Mouse (Mus musculus) embryonic facial prominence, embryonic 11.5 days (tissue): Measurements from ENCODE around the gene Gm20388. TPM values are rescaled to one million over a fixed set of nuclear protein-coding genes. Genes with fewer than 3 reads are reported as not detected.

Experiments
- ATAC-seq: fragments of 200-750 bp; cut with Nextera tagmentation; replicated peaks from 2 replicates; pipeline ENCODE4 v1.8.0; 2017; ENCODE audit warnings: low read depth; ENCODE audit not compliant: insufficient number of reproducible peaks, low FRiP score, low TSS enrichment
- DNase-seq: peaks from one replicate; pipeline ENCODE4 v3.0.0-alpha.2; 2015; ENCODE audit warnings: low spot score
- H3K27ac ChIP-seq: fragments of 300-500 bp; sonication (generic); replicated peaks from 2 replicates; pipeline ENCODE4 v1.5.1; 2014; ENCODE audit warnings: mild to moderate bottlenecking, low read depth, low read length, control low read depth
- H3K27me3 ChIP-seq: fragments of 300-500 bp; sonication (generic); 2 replicates; pipeline ENCODE4 v1.6.1; 2014; ENCODE audit warnings: mild to moderate bottlenecking, low read length, moderate library complexity, mixed read lengths; ENCODE audit not compliant: control insufficient read depth, insufficient read depth
- H3K36me3 ChIP-seq: fragments of 300-500 bp; sonication (generic); replicated peaks from 2 replicates; pipeline ENCODE4 v1.6.1; 2014; ENCODE audit warnings: low read depth, mild to moderate bottlenecking, low read length, moderate library complexity, mixed read lengths; ENCODE audit not compliant: control insufficient read depth, insufficient read depth
- H3K4me1 ChIP-seq: fragments of 300-500 bp; sonication (generic); 2 replicates; pipeline ENCODE4 v1.6.1; 2014; ENCODE audit warnings: low read length, mixed read lengths; ENCODE audit not compliant: control insufficient read depth, insufficient read depth
- H3K4me2 ChIP-seq: fragments of 300-500 bp; sonication (generic); 2 replicates; pipeline ENCODE4 v1.6.1; 2014; ENCODE audit warnings: low read depth, mild to moderate bottlenecking, control low read depth, low read length, moderate library complexity
- H3K4me3 ChIP-seq: fragments of 300-500 bp; sonication (generic); 2 replicates; pipeline ENCODE4 v1.5.1; 2014; ENCODE audit warnings: low read depth, low read length, control low read depth
- H3K9ac ChIP-seq: fragments of 300-500 bp; sonication (generic); replicated peaks from 2 replicates; pipeline ENCODE4 v1.6.1; 2014; ENCODE audit warnings: mild to moderate bottlenecking, control low read depth, low read length
- H3K9me3 ChIP-seq: fragments of 300-500 bp; sonication (generic); replicated peaks from 2 replicates; pipeline ENCODE4 v1.6.1; 2016; ENCODE audit warnings: mild to moderate bottlenecking, low read length, inconsistent platforms, mixed read lengths; ENCODE audit not compliant: control insufficient read depth
- WGBS: fragments of 180-500 bp; shearing (Covaris S2); extraction: QIAGEN DNeasy Blood & Tissue Kit; methylation state at CpG from one replicate; pipeline ENCODE4 v1.1.7; 2014; 5-methylcytosine and 5-hydroxymethylcytosine counted together
- polyA plus RNA-seq: library from polyadenylated mRNA; unstranded; fragments of >200 nt; fragmentation: Nextera tagmentation; extraction: Ambion mirVana; gene quantifications from 2 replicates; pipeline ENCODE4 v1.2.1, GENCODE M21; 2014

The Gm20388 gene
- polyA plus RNA-seq, 1 experiment from 2014 or later, result 3.1 TPM

GRCm38 (mm10) chr8:124077377-124077776 is 4166.7 kb downstream of the Gm20388 start:
- Histone ChIP-seq H3K9ac (no peak overlapping the region), H3K27me3 (no peaks in the 10 kb centered on the region), H3K9me3 (no peaks in the 10 kb centered on the region), H3K4me1 (no peaks in the 10 kb centered on the region), H3K36me3 (no peaks in the 10 kb centered on the region), H3K4me3 (no peak overlapping the region), H3K27ac (no peak overlapping the region), H3K4me2 (no peak overlapping the region)
- DNase-seq, result no peak
- no peak for ATAC-seq
- 82% methylated on average over 8 of the region's 8 CpGs for WGBS

GRCm38 (mm10) chr8:124077998-124078397 is 4167.4 kb downstream of the Gm20388 start:
- no peak overlapping the region for H3K9ac ChIP-seq
- no peaks in the 10 kb centered on the region for H3K27me3 ChIP-seq
- no peak for DNase-seq
- no peak overlapping the region for H3K4me2 ChIP-seq
- no peaks in the 10 kb centered on the region for H3K4me1 ChIP-seq
- H3K36me3 ChIP-seq, result no peaks in the 10 kb centered on the region
- WGBS, result 86% methylated on average over 10 of the region's 10 CpGs
- H3K9me3 ChIP-seq, result no peaks in the 10 kb centered on the region
- ATAC-seq, result no peak
- H3K4me3 ChIP-seq, result no peak overlapping the region
- H3K27ac ChIP-seq, result no peak overlapping the region

- Histone ChIP-seq H3K9ac (no peak overlapping the region), H3K4me1 (no peaks in the 10 kb centered on the region), H3K4me2 (no peak overlapping the region), H3K9me3 (no peaks in the 10 kb centered on the region), H3K27me3 (no peaks in the 10 kb centered on the region), H3K27ac (no peak overlapping the region), H3K4me3 (no peak overlapping the region), H3K36me3 (no peaks in the 10 kb centered on the region)
- ATAC-seq (no peak), DNase-seq (no peak)
- WGBS, result 72% methylated on average over 7 of the region's 7 CpGs
Observed at GRCm38 (mm10) chr8:124078969-124079368, 4168.3 kb downstream of the Gm20388 start.

DNA sequence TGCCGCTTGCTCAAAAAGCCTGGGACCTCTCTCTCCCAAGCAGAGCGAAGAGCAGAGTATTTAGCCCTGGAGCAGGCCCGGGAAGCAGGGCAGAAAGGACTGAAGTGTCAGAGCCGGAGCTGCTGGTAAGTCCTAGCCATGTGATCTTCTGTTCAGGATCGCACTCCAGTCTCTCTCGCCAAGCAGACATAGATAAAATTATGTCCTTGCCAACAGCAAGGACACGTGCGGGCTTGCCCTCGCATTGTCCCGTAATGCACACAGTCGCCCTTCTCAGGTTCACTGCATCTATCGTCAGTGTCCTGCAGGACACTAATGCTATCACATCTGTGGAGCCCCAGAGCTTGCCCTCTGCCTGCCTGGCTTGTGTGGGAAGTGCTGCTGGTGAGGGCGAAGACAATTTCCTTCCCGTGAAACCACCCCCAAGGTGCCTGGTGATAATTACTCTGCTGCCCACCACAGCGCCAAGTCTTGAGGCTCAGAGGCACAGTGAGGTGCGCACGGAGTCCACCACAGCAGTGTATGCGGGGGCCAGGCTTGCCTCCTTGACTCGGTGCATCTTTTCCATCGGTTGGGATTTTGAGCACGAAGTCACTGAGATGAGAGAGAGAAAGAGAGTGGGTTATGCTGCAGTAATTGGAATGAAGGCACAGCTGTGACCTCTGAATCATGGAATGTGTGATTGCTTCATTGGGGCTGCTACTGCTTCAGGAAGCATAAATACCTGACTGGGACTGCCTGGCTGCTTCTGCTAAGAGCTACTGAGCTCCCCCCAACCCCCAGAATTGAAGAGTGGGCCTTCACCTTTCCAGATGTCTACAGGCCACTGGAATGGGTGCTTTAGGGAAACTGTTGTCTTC is 4170.1 kb downstream of the Gm20388 start:
- no peak overlapping the region for H3K4me2 ChIP-seq
- no peak for DNase-seq
- 84% methylated on average over 21 of the region's 21 CpGs for WGBS
- H3K36me3 ChIP-seq, result no peaks in the 10 kb centered on the region
- no peak overlapping the region for H3K4me3 ChIP-seq
- no peaks in the 10 kb centered on the region for H3K27me3 ChIP-seq
- H3K4me1 ChIP-seq, result no peaks in the 10 kb centered on the region
- H3K9me3 ChIP-seq, result no peaks in the 10 kb centered on the region
- H3K27ac ChIP-seq, result no peak overlapping the region
- no peak for ATAC-seq
- H3K9ac ChIP-seq, result no peak overlapping the region

GRCm38 (mm10) chr8:124082616-124083015 is 4172.0 kb downstream of the Gm20388 start:
- WGBS, result 93% methylated on average over 8 of the region's 8 CpGs
- H3K4me2 ChIP-seq, result no peak overlapping the region
- H3K4me3 ChIP-seq, result no peak overlapping the region
- H3K36me3 ChIP-seq, result no peaks in the 10 kb centered on the region
- H3K27me3 ChIP-seq, result no peaks in the 10 kb centered on the region
- H3K9me3 ChIP-seq, result no peaks in the 10 kb centered on the region
- no peak overlapping the region for H3K9ac ChIP-seq
- H3K27ac ChIP-seq, result no peak overlapping the region
- ATAC-seq (no peak), DNase-seq (no peak)
- no peaks in the 10 kb centered on the region for H3K4me1 ChIP-seq

DNA sequence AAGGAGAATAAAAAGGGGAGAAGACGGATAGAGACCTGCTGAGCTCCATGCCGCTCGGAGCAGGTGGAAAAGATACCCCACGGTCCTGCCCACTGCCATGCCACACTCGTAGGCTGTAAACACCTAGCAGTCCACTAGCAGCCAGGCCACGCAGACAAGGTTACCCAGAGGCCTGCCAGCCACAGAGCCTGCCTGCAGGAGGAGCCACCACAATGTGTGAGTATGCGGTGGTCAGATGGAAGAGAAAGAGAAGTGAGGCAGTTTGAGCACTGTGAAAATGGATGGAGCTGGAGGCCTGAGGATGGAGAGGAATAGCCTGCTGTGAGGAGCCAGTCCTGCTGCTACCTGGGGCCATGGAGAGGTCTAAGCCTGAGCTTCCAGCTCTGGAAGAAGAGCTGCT is 4173.0 kb downstream of the Gm20388 start:
- Histone ChIP-seq H3K27me3 (no peaks in the 10 kb centered on the region), H3K4me1 (no peaks in the 10 kb centered on the region), H3K4me2 (no peak overlapping the region), H3K36me3 (no peaks in the 10 kb centered on the region), H3K27ac (no peak overlapping the region), H3K9me3 (no peaks in the 10 kb centered on the region), H3K4me3 (no peak overlapping the region), H3K9ac (no peak overlapping the region)
- DNase-seq, result no peak
- WGBS, result 88% methylated on average over 7 of the region's 7 CpGs
- no peak for ATAC-seq

- Histone ChIP-seq H3K9me3 (no peaks in the 10 kb centered on the region), H3K36me3 (no peaks in the 10 kb centered on the region), H3K27me3 (no peaks in the 10 kb centered on the region), H3K4me1 (no peaks in the 10 kb centered on the region), H3K27ac (no peak overlapping the region), H3K4me2 (no peak overlapping the region), H3K4me3 (no peak overlapping the region), H3K9ac (no peak overlapping the region)
- ATAC-seq (no peak), DNase-seq (no peak)
- 74% methylated on average over 4 of the region's 4 CpGs for WGBS
Observed at GRCm38 (mm10) chr8:124085668-124086067, 4175.0 kb downstream of the Gm20388 start.

GRCm38 (mm10) chr8:124088092-124088613 is 4177.5 kb downstream of the Gm20388 start:
- Histone ChIP-seq H3K4me3 (no peak overlapping the region), H3K27ac (no peak overlapping the region), H3K36me3 (no peaks in the 10 kb centered on the region), H3K9ac (no peak overlapping the region), H3K9me3 (no peaks in the 10 kb centered on the region), H3K27me3 (no peaks in the 10 kb centered on the region), H3K4me2 (no peak overlapping the region), H3K4me1 (no peaks in the 10 kb centered on the region)
- WGBS, result 37% methylated on average over 11 of the region's 11 CpGs
- DNase-seq, result no peak
- no peak for ATAC-seq
